Mouse (Mus musculus) central nervous system, embryonic 11.5 days (tissue): ENCODE data around the gene Odf3. TPM values are rescaled to one million over a fixed set of nuclear protein-coding genes. Genes with fewer than 3 reads are reported as not detected.

Source experiments
- polyA plus RNA-seq: library from polyadenylated mRNA; depleted of rRNA; stranded (reverse); fragments of >200 nt; gene quantifications from 2 replicates; pipeline ENCODE4 v1.2.3, GENCODE M21; 2012; rRNA removed

Odf3 gene
- not detected in 2 replicates for polyA plus RNA-seq

DNA sequence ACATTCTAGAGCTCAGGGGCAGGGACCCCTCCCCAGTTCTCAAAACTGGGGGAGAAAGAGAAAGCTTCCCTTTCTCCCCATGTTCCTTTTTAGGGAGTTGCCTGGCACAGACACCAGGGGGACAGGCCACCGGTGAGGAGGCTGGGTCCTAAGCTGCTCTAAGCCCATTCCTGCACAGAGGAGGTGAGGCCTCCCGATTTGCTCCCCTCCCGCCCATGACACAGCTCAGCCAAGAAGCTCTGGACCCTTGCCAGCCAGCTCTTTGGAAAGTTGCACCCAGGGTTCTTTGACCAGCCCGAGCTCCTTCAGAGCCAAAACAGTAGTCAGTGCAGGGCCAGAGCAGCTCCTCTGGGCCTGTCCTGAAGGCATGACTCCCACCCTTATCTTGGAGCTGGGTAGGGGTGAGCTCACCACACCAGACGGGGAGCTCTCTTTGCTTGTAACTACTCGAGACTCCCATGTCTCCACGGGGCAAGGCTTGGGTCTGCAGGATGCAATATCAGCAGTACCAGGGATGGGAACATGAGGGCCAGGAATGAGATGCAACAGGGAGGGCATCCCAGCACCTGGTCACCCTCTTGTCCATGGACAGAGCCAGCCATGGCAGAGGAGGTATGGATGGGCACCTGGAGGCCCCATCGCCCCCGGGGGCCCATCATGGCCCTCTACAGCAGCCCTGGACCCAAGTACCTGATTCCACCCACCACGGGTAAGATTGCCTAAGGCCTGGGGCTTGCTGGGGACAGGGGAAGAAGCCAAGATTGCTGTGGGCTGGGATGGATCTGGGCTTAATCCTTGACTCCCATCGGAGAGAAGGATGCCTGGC lies at the start of gene Odf3:
TSS of gene Odf3 (plus strand) at position 51 of the 826 bp plus-strand sequence.

DNA sequence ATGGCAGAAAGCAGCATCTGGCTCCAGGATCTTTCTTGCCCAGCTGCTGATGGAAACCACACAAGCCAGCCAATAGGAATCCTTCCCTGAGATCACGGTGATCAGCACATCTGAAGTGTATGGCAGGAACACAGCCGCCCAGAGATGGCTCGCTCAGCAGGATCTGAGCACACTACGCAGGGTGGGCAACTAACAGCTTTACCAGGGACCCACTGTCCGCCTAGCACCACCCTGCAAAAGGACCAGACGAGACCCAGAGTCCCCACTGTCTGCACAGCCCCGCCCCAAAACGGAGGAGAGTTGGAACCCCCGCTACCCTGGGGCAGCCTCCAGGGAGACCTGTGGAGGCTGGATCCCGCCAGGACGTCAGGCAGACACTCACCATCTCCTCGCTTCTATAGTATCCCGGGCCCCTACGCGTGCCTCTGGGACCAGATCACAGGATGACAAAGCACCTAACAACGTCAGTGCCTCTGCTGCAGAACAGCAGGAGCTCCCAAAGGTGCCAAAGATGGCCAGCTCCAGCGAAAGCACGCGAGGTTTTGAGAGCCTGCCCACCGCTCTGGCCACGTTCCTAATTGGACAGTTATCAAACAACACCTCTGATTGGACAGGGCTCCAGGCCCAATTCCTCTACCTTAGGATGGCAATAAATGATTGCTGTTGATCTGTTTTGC lies 25.8 kb upstream of the Odf3 start, which contains the start of gene Zfp941:
TSS of gene Zfp941 (minus strand) at position 526 of the 677 bp plus-strand sequence.

DNA sequence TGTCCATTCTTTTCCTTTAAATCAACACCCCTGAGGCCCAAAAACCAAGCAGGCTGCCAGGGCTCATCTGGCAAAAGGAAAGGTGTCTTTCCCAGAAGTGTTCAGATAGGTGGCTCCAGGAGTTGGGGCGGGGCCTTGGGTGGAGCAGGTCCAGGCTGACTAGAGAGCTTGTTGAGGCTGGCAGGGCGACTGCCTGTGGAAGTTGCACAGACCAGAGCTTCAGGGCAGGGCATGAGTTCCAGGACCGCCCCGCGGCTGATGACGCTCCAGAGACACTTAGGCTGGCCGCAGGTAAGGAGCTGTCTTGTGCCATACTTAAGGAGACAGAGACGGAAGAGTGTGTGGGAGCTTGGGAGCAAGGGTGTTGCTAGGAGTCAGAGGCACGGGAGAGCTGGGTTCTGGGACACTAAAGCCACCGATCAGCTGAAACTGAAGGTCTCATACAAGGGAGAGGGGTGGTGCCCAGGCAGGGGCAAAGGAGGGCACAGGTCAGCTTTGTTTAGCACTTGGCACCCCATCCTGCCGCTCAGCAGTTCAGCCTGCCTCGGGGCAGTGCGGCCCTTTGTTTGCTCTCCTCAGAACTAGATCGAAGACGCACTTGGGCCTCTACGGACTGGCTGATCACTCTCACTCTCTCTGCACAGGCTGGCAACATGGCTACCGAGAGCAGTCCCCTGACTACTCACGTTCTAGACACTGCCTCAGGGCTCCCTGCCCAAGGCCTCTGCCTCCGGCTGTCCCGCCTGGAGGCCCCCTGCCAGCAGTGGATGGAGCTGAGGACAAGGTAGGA lies 12.4 kb upstream of the Odf3 start, which contains the start of gene Urah:
TSS of gene Urah (plus strand) at position 51 of the 790 bp plus-strand sequence.

DNA sequence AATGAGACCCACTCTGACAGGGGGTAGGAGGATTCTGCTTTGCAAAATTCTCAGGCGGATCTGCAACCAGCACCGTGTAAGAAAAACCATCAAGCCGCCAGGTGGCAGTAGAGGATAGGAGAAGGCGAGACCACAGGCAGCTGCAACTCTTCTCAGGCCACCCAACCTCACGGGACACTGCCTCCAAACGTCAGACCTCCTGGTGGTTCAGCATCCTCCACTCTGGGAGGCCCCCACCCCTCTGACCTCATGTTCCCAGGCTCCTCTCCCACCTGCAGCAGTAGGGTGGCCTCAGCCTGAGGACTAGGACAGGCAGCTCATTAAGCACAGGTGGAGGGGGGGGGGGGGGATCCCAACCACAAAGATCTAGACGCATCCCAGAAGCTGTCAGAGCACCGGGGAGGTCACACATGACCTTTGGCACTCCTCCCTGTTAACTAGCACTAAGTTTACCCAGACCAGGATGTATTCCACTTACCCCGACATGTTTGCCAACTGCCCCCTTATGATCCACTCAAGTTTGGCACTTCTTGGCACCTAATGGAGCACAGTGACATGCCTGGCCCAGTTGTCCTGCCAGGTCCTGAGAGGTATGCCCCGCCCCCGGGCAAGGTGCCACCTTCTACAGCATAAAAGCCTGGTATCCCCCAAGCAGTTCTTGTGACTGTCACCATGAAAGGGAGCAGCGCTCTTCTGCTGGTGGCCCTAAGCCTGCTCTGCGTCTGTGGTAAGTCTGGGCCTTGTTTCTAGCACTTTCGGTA lies 2.5 kb upstream of the Odf3 start, which contains the start of gene Scgb1c1:
TSS of gene Scgb1c1 (plus strand) at position 643 of the 761 bp plus-strand sequence.

DNA sequence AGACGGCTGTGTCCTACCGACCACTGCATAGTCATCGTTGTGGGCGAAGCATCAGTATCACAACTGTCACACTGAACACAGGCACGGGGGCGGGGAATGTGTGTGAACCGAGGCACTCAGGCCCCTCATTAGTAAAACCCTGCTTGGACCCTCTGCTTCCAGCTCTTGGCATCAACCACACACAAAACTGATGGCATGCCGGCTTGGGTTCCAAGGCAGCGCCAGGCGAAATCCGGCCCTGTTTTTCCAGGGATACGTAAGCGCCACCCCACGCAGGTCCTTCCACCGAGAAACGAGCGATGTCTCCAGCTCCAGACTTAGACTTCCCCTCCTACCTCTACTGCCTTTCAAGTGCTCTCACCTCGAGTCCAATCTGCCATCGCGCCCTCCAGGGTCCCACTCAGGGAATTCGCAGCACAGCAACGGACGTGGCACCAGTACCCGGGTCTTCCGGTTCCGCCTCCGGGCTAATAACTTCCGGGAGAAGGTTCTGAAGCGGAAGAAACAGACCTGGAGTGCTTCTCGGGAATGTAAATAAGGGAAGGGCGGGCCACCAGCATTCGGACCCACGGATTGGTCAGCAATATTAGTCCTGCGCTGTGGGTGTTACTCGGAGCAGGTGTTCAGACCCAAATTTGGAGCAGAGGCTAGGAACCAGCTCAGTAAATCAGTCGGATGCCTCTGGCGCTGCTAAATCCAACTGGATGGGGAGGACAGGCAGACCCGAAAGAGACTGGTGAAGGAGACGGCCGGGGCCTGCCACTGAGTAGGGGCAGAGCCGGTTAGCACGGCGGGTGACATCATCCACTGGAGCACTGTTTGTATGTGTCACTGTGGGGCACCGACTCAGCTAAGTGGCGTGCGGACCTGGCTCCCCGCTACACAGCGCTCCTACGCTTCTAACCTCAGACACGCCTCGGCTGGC lies 8.5 kb downstream of the Odf3 start, which contains the start of gene Gm45785:
TSS of gene Gm45785 (minus strand) at position 472 of the 925 bp plus-strand sequence.

DNA sequence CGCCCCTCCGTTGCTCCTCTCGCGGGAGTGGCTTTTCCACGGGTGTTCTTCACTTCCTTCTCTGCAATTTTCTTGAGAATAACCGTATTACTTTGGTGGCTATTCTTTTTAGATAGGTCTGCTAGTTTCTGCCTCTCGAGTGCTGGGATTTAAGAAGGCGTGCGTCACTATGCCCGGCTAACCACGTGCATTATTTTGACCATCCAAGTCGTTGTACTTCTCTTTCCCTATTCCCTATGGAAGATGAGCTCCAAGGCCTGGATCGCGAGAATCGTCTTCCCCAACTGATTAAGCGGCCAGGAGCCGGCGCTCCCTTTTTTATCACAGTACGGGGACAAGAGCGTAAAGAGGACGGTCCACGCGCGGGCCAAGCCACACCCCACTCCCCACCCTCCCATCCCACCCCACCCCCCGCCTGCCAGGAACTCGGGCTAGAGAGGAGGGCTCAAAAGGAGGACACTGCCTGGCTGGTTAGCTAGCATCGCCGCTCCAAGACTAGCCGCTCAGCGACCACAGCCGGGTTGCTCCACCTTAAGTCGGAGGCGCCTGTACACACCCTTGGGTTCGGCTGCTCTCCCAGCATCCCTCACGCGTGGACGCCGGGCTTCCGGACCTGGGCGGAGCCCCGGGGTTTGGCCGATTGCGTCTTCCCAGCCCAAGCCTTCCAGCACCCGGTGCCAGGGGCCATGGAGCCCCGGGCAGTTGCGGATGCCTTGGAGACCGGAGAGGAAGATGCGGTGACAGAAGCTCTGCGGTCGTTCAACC lies 9.4 kb downstream of the Odf3 start, which contains the start of gene Ric8a:
TSS of gene Ric8a (plus strand) at position 173 of the 765 bp plus-strand sequence.

DNA sequence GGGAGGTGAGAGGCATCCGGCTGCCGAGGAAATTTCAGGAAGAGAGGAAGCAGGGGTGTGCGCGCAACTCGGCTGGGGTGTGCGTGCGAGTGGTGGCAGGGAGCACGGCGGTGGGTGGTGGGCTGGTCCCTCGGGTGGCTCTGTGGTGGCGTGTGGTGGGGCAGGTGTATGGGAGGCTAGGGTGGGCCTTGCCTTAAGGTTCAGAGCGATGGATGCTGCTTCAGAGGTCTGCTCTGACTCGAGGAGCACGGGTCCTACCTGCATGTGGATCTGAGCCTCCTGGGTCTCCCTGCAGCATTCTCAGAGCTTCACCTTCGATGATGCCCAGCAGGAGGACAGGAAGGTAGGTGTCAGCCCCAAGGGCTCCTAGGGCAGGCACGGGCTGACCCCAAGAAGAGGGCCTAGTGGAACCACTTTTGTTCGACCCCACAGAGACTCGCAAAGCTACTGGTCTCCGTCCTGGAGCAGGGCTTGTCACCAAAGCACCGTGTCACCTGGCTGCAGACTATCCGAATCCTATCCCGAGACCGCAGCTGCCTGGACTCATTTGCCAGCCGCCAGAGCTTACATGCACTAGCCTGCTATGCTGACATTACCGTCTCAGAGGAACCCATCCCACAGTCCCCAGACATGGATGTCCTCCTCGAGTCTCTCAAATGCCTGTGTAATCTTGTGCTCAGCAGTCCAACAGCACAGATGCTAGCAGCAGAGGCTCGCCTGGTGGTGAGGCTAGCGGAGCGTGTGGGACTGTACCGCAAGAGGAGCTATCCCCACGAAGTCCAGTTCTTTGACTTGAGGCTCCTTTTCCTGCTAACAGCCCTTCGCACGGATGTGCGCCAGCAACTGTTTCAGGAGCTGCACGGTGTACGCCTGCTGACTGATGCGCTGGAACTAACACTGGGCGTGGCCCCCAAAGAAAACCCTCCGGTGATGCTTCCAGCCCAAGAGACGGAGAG lies 10.2 kb downstream of the Odf3 start, which contains the start of gene Bet1l:
TSS of gene Bet1l (minus strand) at position 28 of the 956 bp plus-strand sequence.

DNA sequence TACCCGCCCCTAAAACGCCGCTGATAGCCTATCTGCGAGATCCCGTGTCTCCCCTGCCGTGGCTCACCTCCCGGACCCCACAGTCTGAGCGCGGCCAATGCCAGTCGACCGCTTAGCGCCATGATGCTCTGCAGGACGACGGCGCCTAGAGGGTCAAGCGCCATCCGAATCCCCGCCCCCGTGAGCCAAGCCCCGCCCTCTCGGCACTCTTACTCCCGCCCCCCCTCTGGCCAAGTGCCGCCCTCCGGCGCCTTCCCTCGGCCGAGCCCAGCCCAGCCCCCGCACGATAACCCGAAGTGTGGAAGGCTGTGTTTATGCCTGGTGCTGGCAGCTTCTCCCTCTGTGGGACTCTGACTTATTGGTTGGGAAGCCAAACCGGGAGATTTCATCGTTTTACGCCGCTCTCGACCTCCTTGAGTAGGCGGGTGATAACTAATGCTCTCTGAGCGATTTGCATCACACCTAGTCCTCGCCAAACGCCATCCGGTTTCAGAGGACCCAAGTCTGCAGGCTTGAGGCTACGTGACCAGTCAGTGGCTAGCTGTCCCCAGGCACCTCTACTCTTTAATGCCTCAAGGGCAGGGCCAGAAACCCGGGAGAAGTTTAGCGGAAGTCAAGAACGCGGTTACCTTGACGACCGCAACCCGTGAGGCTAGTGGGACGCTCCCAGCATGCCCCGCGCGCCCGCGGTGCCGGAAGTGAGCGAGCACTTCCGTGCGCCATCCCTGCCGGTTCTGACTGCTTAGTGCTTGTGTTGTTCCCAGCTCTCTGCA lies 34.3 kb downstream of the Odf3 start, which contains the start of the genes Psmd13 and Sirt3:
TSS of gene Psmd13 (plus strand) at position 273 of the 773 bp plus-strand sequence.
TSS of gene Sirt3 (minus strand) at position 614 of the 773 bp plus-strand sequence.

DNA sequence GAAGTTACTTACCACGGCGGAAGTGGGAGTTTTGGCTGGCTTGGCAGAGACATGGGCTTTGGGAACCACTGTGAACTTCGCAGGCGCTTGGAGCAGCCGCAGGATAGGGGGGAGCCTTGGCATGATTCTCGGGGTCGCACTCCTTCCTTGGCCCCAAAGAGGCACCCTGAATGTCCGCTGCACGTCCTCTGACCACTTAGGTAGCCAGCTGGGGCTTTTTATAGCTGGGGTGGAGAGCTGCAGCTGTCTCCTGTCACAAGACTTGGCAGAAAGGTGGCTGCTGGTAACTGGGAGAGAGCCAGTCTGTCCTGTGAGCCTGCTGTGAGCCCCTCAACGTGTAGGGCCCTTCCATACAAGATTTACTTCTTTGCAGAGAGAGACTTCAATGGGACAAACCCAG lies 52.6 kb downstream of the Odf3 start, which contains the start of gene Cox8b:
TSS of gene Cox8b (minus strand) at position 227 of the 400 bp plus-strand sequence.

Other genes with a start within 250 kb of the Odf3 start
- gene Olfr46, start 246.5 kb upstream of the Odf3 start, polyA plus RNA-seq: not detected in 2 replicates
- gene Olfr61, start 218.8 kb upstream of the Odf3 start, polyA plus RNA-seq: not detected in 2 replicates
- not detected in 2 replicates for gene Olfr53, start 201.4 kb upstream of the Odf3 start, polyA plus RNA-seq
- under 0.01 TPM in 2 replicates for gene Olfr539, start 187.9 kb upstream of the Odf3 start, polyA plus RNA-seq
- gene Olfr45, start 165.9 kb upstream of the Odf3 start, polyA plus RNA-seq: not detected in 2 replicates
- not detected in 2 replicates for gene Olfr541, start 150.5 kb upstream of the Odf3 start, polyA plus RNA-seq
- not detected in 2 replicates for gene Cyp2e1, start 84.1 kb upstream of the Odf3 start, polyA plus RNA-seq
- 0.12 and 0.24 TPM in 2 replicates for gene Syce1, start 60.0 kb upstream of the Odf3 start, polyA plus RNA-seq
- gene Zfp941, start 25.6 kb upstream of the Odf3 start, polyA plus RNA-seq: 2.4 and 4.2 TPM in 2 replicates
- 0.32 and 0.51 TPM in 2 replicates for gene Urah, start 12.8 kb upstream of the Odf3 start, polyA plus RNA-seq
- gene Scgb1c1, start 2.3 kb upstream of the Odf3 start, polyA plus RNA-seq: not detected in 2 replicates
- 0.08 and 0.14 TPM in 2 replicates for gene Gm45785, start 8.5 kb downstream of the Odf3 start, polyA plus RNA-seq
- gene Ric8a, start 9.2 kb downstream of the Odf3 start, polyA plus RNA-seq: 61.0 and 61.6 TPM in 2 replicates
- gene Bet1l, start 9.8 kb downstream of the Odf3 start, polyA plus RNA-seq: 21.6 and 24.4 TPM in 2 replicates
- gene Psmd13, start 34.2 kb downstream of the Odf3 start, polyA plus RNA-seq: 167 and 206 TPM in 2 replicates
- 22.4 and 26.1 TPM in 2 replicates for gene Sirt3, start 34.5 kb downstream of the Odf3 start, polyA plus RNA-seq
- gene Cox8b, start 52.6 kb downstream of the Odf3 start, polyA plus RNA-seq: 0.50 and 1.3 TPM in 2 replicates
- 0.17 and 0.53 TPM in 2 replicates for gene Nlrp6, start 73.1 kb downstream of the Odf3 start, polyA plus RNA-seq
- 15.3 and 24.6 TPM in 2 replicates for gene Pgghg, start 93.6 kb downstream of the Odf3 start, polyA plus RNA-seq
- 0.88 and 2.0 TPM in 2 replicates for gene Ifitm5, start 102.5 kb downstream of the Odf3 start, polyA plus RNA-seq
- not detected in 2 replicates for gene Gm45717, start 108.1 kb downstream of the Odf3 start, polyA plus RNA-seq
- gene Ifitm2, start 108.2 kb downstream of the Odf3 start, polyA plus RNA-seq: 87.0 and 380 TPM in 2 replicates
- gene Ifitm1, start 119.4 kb downstream of the Odf3 start, polyA plus RNA-seq: 12.4 and 30.5 TPM in 2 replicates
- 5.5 and 20.2 TPM in 2 replicates for gene Ifitm3, start 163.0 kb downstream of the Odf3 start, polyA plus RNA-seq
- gene Ifitm6, start 170.1 kb downstream of the Odf3 start, polyA plus RNA-seq: 0.35 and 0.38 TPM in 2 replicates
- not detected in 2 replicates for gene Gm17387, start 181.3 kb downstream of the Odf3 start, polyA plus RNA-seq
- 68.2 and 109 TPM in 2 replicates for gene B4galnt4, start 213.3 kb downstream of the Odf3 start, polyA plus RNA-seq
- 1.5 and 2.1 TPM in 2 replicates for gene Pkp3, start 230.4 kb downstream of the Odf3 start, polyA plus RNA-seq